Mouse (Mus musculus) liver, embryonic 14.5 days (tissue): Measurements from ENCODE around the gene Zmiz1. TPM values are rescaled to one million over a fixed set of nuclear protein-coding genes. Genes with fewer than 3 reads are reported as not detected.

Experiments
- ATAC-seq: fragments of 200-750 bp; cut with Nextera tagmentation; 2 replicates; pipeline ENCODE4 v1.8.0; 2017; ENCODE audit warnings: moderate number of reproducible peaks, mild to moderate bottlenecking, moderate library complexity; ENCODE audit not compliant: insufficient read depth
- DNase-seq, 3 experiments: peaks; one replicate each; pipeline ENCODE4 v3.0.0-alpha.2; 2012 to 2013; ENCODE audit warnings: low read depth in 3 of 3, low spot score in 3 of 3
- H3K27ac ChIP-seq: fragments of 300-500 bp; sonication (generic); 2 replicates; pipeline ENCODE4 v1.5.1; 2014; ENCODE audit warnings: moderate library complexity, mild to moderate bottlenecking, control low read depth, inconsistent platforms
- H3K27me3 ChIP-seq: fragments of 300-500 bp; sonication (generic); 2 replicates; pipeline ENCODE4 v1.6.1; 2014; ENCODE audit warnings: mild to moderate bottlenecking, low read length, moderate library complexity; ENCODE audit not compliant: control insufficient read depth, insufficient read depth
- H3K36me3 ChIP-seq: fragments of 300-500 bp; sonication (generic); replicated peaks from 2 replicates; pipeline ENCODE4 v1.6.1; 2014; ENCODE audit warnings: low read depth; ENCODE audit not compliant: control insufficient read depth, insufficient read depth
- H3K4me1 ChIP-seq, 2 experiments: fragments of 200-500 bp in 1 of 2; fragments of 300-500 bp in 1 of 2; sonication (generic) in 1 of 2; replicated peaks; 2 replicates each; pipeline ENCODE4 v1.6.1; 2012 to 2014; ENCODE audit warnings: antibody characterized with exemption in 1 of 2, inconsistent platforms in 1 of 2, low read length in 1 of 2; ENCODE audit not compliant: control insufficient read depth in 2 of 2, insufficient read depth in 2 of 2
- H3K4me2 ChIP-seq: fragments of 300-500 bp; sonication (generic); 2 replicates; pipeline ENCODE4 v1.6.1; 2014; ENCODE audit warnings: low read depth, mild to moderate bottlenecking, control low read depth, moderate library complexity
- H3K4me3 ChIP-seq, 2 experiments: fragments of 200-500 bp in 1 of 2; fragments of 300-500 bp in 1 of 2; sonication (generic) in 1 of 2; 2 replicates each; pipeline ENCODE4 v1.5.1; 2012 to 2014; ENCODE audit warnings: low read depth in 2 of 2, low read length in 2 of 2, mild to moderate bottlenecking in 2 of 2, control low read depth in 1 of 2, inconsistent platforms in 1 of 2, moderate library complexity in 1 of 2; ENCODE audit not compliant: insufficient read depth in 1 of 2
- H3K9ac ChIP-seq: fragments of 300-500 bp; sonication (generic); replicated peaks from 2 replicates; pipeline ENCODE4 v1.6.1; 2014; ENCODE audit warnings: mild to moderate bottlenecking, control low read depth, moderate library complexity
- H3K9me3 ChIP-seq: fragments of 300-500 bp; sonication (generic); 2 replicates; pipeline ENCODE4 v1.6.1; 2016; ENCODE audit warnings: low read length, mixed read lengths; ENCODE audit not compliant: control insufficient read depth
- CTCF ChIP-seq: IDR thresholded peaks from 2 replicates; pipeline ENCODE4 v1.5.1; 2016; ENCODE audit warnings: antibody characterized with exemption, low read depth, control low read depth
- EP300 ChIP-seq: IDR thresholded peaks from 2 replicates; pipeline ENCODE4 v1.6.1; 2016; ENCODE audit warnings: antibody characterized with exemption, low read depth
- WGBS: fragments of 180-500 bp; shearing (Covaris S2); extraction: QIAGEN DNeasy Blood & Tissue Kit; methylation state at CpG from one replicate; pipeline ENCODE4 v1.1.7; 2014; ENCODE audit not compliant: insufficient replicate concordance; 5-methylcytosine and 5-hydroxymethylcytosine counted together
- polyA plus RNA-seq, 2 experiments: library from polyadenylated mRNA; depleted of rRNA in 1 of 2; stranded (reverse) in 1 of 2; unstranded in 1 of 2; fragments of >200 nt; fragmentation: Nextera tagmentation in 1 of 2; extraction: Ambion mirVana in 1 of 2; gene quantifications; 2 replicates each; pipeline versions ENCODE4 v1.2.1 to v1.2.3; 2012 to 2014

The Zmiz1 gene
- polyA plus RNA-seq, 2 experiments: 3.4 to 4.0 TPM

GRCm38 (mm10) chr14:25707691-25708181 is 248.8 kb downstream of the Zmiz1 start:
- Histone ChIP-seq H3K4me3 (no peak overlapping the region), H3K27me3 (no peaks in the 10 kb centered on the region), H3K4me1 (peaks cover 8 to 38% of the 10 kb centered on the region in 2 experiments), H3K27ac (no peak overlapping the region), H3K4me2 (no peak overlapping the region), H3K36me3 (no peaks in the 10 kb centered on the region), H3K9me3 (no peaks in the 10 kb centered on the region), H3K9ac (no peak overlapping the region)
- 24% methylated on average over 5 of the region's 5 CpGs for whole genome bisulfite sequencing
- no peak for ATAC-seq
- no peak for DNase-seq
- peak; percentile 75 for TF ChIP-seq CTCF
- TF ChIP-seq EP300: no peak

- DNase-seq: no peak
- H3K27ac ChIP-seq: no peak overlapping the region
- H3K36me3 ChIP-seq: no peaks in the 10 kb centered on the region
- 61% methylated on average over 4 of the region's 4 CpGs for WGBS
- H3K9me3 ChIP-seq: no peaks in the 10 kb centered on the region
- H3K27me3 ChIP-seq: no peaks in the 10 kb centered on the region
- no peak overlapping the region for H3K4me3 ChIP-seq
- H3K4me2 ChIP-seq: no peak overlapping the region
- no peak overlapping the region for H3K9ac ChIP-seq
- TF ChIP-seq CTCF (no peak), EP300 (no peak)
- no peak for ATAC-seq
- H3K4me1 ChIP-seq: peaks cover 8 to 38% of the 10 kb centered on the region in 2 experiments
Measured at GRCm38 (mm10) chr14:25708451-25708850, 249.5 kb downstream of the Zmiz1 start.

- Histone ChIP-seq H3K9ac (no peak overlapping the region), H3K27me3 (no peaks in the 10 kb centered on the region)
Measured at GRCm38 (mm10) chr14:25708917-25709316, 249.9 kb downstream of the Zmiz1 start.

GRCm38 (mm10) chr14:25710073-25710472 is 251.1 kb downstream of the Zmiz1 start:
- Histone ChIP-seq H3K4me1 (peaks cover 8 to 38% of the 10 kb centered on the region in 2 experiments), H3K4me2 (peak overlapping the region; percentile 2; the same call in 1 of the 2 replicates), H3K4me3 (no peak overlapping the region), H3K9me3 (no peaks in the 10 kb centered on the region), H3K27me3 (no peaks in the 10 kb centered on the region), H3K9ac (no peak overlapping the region), H3K36me3 (no peaks in the 10 kb centered on the region), H3K27ac (no peak overlapping the region)
- peak; percentile 65 for ATAC-seq
- DNase-seq: no peak
- 20% methylated on average over 4 of the region's 4 CpGs for WGBS
- TF ChIP-seq CTCF (no peak), EP300 (peak; percentile 28; the same call in 1 of the 2 replicates)

More at GRCm38 (mm10) chr14:25708917-25709316, 249.9 kb downstream of the Zmiz1 start:
- TF ChIP-seq EP300 (no peak), CTCF (no peak)
- no peak overlapping the region for H3K4me2 ChIP-seq
- H3K4me3 ChIP-seq: no peak overlapping the region
- ATAC-seq: no peak
- DNase-seq: no peak
- H3K4me1 ChIP-seq: peaks cover 8 to 38% of the 10 kb centered on the region in 2 experiments
- WGBS: 71% methylated on average over 2 of the region's 2 CpGs
- no peaks in the 10 kb centered on the region for H3K36me3 ChIP-seq
- no peak overlapping the region for H3K27ac ChIP-seq
- no peaks in the 10 kb centered on the region for H3K9me3 ChIP-seq

GRCm38 (mm10) chr14:25710681-25711080 is 251.7 kb downstream of the Zmiz1 start:
- TF ChIP-seq CTCF (no peak), EP300 (no peak)
- no peak for DNase-seq
- no peak for ATAC-seq
- Histone ChIP-seq H3K9ac (no peak overlapping the region), H3K4me1 (peaks cover 8 to 38% of the 10 kb centered on the region in 2 experiments), H3K27me3 (no peaks in the 10 kb centered on the region), H3K27ac (no peak overlapping the region), H3K4me2 (peak overlapping the region; percentile 2; the same call in 1 of the 2 replicates), H3K36me3 (no peaks in the 10 kb centered on the region), H3K4me3 (no peak overlapping the region), H3K9me3 (no peaks in the 10 kb centered on the region)
- 64% methylated on average over 4 of the region's 4 CpGs for WGBS
